Mouse (Mus musculus): ENCODE results near the gene Senp7. TPM values are rescaled to one million over a fixed set of nuclear protein-coding genes. Genes with fewer than 3 reads are reported as not detected.

The Senp7 gene
- total RNA-seq, 2 experiments from 2014 or later, result 39.5 to 41.1 TPM

Small RNAs within 50 kb of the gene (microRNA-seq; reads per million reads assigned to microRNA genes)
- 0 reads per million in 2 experiments for gene Gm24047

Other genes starting within 250 kb of the Senp7 start
- 1 to 10 TPM; 3.1 to 3.5 TPM for gene Nfkbiz, start 209.4 kb upstream of the Senp7 start, total RNA-seq (2021)
- 1 to 10 TPM; 7.3 to 7.5 TPM for gene Nxpe3, start 153.1 kb upstream of the Senp7 start, total RNA-seq (2021)
- 1 to 10 TPM; 9.1 to 10.0 TPM for gene Cep97, start 113.5 kb upstream of the Senp7 start, total RNA-seq (2021)
- gene Rpl24, start 82.1 kb upstream of the Senp7 start, total RNA-seq (2021), result 100 to 1,000 TPM; 333 to 350 TPM
- gene Zbtb11, start 74.5 kb upstream of the Senp7 start, total RNA-seq (2021), result 10 to 100 TPM; 36.4 to 36.7 TPM
- gene Pcnp, start 18.6 kb upstream of the Senp7 start, total RNA-seq (2021), result 100 to 1,000 TPM; 132 to 141 TPM
- 1 to 10 TPM; 8.2 to 9.1 TPM for gene Trmt10c, start 10.5 kb upstream of the Senp7 start, total RNA-seq (2021)
- under 1 TPM; 0.44 to 0.88 TPM for gene Impg2, start 156.0 kb downstream of the Senp7 start, total RNA-seq (2021)

Measured in left cerebral cortex, postnatal 14 days (tissue).